Mouse (Mus musculus): ENCODE data around the gene Pank4.

Pank4 gene

DNA sequence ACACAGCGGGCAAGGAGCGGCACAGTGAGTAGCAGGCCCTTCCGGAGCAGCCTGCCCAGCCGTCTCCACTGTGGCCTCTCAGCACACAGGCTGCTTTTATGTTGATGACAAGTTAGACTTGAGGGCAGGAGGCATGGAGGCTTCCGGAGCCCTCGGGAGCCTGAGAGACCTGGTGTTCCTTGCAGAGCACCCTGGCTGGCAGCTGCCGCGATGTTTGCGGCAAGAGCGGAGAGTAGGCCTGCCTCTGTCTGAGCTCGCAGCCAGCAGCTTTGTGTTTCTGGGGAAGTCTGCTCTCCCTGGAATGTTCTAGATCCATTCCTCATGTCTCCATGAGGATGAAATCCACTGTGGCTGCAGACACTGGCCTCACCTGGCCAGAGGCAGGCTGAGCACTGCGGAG lies 8.6 kb downstream of the Pank4 start:
- DNase-seq: no peak

DNA sequence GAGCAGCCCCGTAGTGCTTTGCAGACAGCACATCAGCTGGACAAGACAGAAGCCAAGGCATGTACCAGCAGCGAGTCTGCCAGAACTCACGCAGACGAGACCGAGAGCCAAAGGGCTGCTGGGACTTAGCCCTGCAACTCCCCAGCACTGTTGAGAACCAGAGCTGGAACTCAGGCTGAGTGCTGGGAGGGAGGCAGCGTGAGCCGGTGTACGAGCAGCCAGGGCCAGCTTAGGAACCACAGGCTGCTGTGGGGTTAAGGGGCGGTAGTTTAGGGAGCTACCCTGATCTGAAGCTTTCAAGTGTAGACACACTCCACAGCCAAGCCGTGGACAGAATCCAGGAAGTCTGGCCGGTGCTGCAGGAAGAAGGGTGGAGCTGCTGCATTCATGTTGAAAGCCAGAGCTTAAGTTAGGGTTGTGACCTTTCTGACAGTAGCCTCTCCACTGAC lies 10.3 kb downstream of the Pank4 start:
- DNase-seq: no peak

DNA sequence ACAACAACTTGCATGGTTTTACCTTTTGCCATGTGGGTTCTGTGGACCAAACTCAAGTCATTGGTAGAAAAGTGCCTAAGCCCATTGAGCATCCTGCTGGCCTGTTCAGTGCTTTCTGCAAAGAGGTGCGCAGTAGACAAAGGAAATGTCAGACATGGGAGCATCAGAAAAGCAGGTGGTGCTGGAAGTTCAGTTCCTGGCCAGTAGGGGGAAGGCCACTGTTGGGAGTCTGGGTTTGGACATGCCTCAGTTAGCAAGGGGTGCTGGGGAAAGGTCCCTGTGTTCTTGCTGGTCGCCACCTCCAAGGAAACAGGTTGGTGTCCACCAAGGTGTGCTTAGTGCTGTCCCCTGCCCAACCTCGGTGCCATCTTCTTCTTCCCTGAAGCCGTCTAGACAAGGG lies 16.2 kb downstream of the Pank4 start:
- no peak for DNase-seq

DNA sequence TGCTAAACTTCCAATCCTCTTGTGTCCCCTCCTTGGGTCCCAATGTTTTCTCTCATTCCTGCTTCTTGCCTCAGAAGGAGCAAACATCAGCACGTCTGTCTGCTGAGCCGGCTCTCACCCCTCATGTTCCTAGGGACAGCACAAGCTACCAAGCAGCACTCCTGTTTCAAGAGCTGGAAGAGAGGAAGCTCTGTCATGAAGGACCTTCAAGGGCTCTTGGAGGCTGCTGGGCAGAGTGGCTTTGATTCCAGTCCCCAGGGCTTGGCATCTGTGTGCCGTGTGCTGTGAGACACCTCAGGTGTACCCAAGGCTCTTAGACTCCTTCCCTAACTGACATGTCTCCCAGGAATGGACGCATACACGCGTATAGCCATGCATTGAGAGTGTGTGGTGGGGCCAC lies 17.2 kb downstream of the Pank4 start:
- DNase-seq: no peak

DNA sequence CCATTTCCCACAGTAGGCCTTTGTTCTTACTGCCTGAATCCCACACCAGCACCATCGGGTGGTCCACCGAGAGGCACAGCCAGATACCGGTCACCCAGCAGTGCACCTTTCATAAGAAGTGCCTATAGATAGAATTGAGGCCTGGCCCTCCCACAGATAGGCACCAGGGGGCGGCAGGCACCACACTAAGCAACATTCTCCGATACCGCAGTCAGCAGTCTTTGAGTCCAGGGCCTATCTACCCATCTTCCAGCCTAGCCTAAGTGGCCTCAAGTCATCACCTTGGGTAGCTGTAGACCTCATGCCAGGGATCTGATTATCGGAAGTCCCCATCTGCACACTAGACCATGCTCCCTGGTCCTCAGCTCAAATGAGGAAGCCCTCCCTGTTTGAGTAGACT lies 17.6 kb downstream of the Pank4 start:
- DNase-seq: peak; percentile 74

DNA sequence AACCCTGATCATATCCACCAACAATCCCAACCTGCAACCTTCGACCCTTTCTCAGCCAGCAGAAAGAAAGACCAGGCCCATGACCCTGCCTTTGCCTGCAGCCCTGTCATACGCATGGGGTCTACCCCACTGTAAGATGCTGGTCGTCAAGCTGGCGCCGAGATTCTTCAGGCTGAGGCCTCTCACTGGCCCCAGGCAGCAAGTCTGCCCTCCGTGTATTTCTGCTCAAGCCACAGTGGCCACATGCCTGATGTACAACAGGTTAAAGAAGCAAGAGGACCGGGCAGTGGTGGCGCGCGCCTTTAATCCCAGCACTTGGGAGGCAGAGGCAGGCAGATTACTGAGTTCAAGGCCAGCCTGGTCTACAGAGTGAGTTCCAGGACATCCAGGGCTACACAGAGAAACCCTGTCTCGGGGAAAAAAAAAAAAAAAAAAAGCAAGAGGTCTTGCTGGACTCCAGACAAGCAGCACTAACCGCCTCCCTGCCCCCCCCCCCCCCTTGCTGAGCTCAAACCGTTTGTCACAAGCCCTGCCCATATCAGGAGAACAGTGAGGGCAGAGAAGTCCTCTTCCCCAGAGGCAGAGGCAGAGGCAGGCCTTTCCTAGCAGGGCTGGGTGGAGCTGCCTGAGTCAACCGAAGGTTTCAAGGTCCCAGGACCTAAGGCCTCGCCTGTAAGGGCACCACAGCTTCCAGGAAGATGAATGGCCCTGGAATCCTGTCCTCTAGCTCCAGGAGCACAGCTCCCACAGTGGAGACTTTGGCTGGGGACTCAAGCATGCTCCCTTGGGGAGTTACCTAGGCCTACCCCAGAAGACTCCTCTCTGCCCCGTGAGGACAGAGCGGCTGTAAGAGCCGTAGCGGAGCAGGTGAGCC lies 18.6 kb downstream of the Pank4 start:
- DNase-seq: no peak

DNA sequence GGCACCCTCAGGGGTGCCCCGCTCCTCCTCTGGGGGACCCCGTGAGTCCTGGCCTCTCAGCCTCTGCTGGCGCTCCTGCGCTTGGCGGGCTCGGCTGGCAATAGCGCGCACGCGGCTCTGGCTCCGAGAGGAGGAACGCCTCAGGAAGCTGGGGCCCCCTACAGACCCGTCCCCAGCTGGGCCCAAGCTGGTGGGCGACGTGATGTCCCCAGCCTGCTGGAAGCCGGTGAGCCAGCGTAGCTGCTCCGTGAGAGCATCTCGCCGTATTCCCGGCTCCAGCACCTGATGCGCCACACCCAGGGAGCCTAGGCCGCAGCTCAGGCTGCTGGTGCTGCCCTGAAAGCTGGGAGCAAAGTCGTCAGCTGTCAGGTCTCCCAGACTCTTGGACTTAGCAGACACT lies 19.8 kb downstream of the Pank4 start:
- DNase-seq: peak; percentile 40

DNA sequence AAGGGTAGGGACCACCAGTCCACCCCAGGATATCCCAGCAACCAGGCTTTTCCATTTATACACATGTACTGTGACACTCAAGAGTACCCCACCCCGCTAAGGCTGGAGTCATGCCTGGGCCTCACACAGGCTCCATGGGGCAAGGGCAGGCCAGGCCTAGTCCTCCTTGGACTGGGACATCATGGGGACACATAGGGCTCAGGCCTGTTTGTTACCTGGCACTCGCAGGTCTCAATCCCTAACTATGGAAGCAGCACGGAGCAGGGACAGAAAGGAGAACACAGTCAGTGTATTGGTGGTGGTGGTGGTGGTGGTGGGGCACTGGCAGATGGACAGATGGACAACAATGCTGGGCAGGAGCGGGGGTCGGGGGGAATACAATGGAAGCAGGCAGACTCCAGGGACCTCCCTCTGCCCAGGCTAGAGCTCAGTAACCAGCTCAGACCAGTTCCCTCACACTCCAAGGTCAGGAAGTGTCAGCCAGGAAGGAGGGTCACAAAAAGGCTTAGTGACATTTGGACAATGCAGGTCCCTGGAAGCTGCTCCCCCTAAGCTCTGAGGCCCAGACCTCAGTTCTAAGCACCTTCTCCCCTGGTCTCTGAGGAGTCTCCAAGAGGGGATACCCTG lies 21.3 kb downstream of the Pank4 start:
- DNase-seq: no peak

DNA sequence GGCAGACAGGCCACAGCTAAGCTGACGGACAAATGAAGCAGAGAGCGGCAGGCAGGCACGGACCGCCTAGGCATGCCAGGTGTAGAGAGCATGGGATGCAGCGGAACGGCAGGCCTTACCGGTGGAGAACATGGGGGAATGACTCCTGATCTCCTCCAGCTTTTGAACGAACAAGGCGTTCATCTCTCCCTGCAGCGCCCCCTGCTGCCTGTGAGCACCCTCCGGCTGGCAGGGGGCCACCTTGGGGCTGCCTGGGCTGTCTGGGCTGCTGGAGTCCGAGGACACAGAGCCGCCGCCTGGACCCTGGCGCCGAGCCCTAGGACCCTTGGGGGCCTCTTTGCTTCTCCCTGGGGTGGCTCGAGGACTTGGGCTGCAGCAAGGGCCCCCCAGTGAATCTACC lies 22.2 kb downstream of the Pank4 start:
- peak; percentile 88 for DNase-seq

DNA sequence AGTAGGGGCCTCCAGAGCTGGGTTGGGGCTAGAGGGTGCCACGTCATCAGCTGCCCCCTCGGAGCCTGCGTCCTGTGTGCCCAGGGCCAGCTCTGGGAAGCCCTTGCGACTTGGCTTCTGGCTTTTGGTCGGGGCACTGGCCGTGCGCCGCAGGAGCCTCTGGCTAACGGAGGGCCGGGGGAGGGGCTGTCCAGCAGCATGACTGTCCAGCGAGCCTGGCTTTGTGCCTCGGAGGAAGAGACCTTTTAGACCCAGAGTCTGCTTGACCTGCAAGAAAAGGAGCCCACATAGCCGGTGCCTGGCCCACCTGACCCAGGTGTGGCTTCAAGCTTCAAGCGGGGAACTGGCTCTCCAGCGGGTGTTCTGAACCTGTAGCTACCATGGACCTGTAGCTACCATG lies 22.8 kb downstream of the Pank4 start:
- DNase-seq: no peak

DNA sequence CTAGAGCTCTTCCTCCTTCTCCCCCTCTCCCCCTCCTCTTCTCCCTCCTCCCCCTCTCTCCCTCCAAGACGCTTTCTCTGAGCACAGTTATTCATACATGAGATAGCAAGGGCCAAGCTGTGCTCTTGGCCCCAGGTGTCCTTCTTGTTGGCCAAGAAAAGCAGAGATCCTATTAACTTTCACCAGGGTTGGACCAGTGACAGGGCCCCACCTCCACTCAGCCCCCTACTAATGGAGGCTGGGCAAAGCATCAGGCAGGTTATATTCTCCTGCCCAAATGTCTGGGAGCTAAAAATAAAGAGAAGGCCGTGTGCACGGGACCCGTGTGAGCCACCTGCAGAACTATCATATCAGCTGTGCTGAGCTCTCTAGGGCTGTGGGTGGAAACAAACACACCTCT lies 31.0 kb downstream of the Pank4 start:
- no peak for DNase-seq

DNA sequence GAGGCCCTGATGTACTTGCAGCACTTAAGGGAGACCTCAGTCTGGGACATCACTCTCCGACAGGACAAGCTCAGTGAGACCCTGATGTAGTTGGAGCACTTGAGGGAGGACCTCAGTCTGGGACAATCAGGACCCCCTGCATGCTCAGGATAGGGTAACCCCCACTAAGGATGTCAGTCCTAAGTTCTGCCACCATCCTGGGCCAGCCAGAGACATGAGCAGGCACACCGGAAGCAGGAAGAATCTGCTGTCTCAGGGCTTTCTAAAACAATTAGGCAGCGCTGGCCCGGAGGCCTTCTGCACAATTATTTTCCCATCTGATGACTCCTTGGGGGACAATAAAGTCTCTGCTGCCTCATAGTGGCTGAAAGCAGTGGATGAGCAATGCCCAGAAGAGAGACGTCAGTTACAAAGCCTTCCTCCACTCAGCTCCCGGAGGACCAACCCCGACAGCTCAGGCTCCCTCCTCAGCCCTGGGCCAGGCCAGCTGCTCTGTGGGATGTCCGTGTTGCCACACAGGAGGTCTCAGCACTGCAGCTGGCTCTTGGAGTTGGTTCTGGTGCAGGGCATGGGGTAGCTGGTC lies 32.7 kb downstream of the Pank4 start:
- peak; percentile 57 for DNase-seq

DNA sequence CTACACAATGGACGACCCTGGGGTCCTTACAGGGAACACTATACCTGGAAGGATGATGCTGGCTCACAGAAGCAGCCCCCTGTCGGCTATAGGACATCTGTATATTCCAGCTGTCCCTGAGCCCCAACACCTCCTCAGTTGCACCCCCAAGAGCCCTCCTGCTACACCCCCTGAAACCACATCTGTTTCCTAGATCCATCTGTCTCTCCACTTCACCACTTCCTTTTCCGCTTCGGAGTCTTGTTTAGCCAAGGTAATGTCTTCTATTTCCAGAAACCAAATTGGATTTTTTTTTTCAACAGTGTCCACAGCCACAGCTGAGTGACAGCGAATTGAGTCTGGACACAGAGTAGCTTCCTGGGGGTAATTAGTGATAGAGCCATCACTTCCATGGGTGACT lies 35.5 kb downstream of the Pank4 start:
- no peak for DNase-seq

DNA sequence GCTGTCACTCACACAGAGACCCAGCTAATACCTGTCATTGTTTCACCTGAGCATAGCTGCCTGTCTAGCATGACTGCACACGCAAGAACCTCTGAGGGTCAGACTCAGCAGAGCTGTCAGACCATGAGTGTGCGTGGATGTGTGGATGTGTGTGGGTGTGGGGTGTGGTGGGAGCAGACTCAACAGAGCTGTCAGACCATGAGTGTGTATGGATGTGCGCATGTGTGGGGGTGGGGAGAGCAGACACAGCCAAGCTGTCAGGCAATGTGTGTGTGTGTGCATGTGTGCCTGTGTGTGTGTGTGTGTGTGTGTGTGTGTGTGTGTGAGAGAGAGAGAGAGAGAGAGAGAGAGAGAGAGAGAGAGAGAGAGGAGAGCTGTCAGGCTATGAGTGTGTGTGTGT lies 41.4 kb downstream of the Pank4 start:
- no peak for DNase-seq

DNA sequence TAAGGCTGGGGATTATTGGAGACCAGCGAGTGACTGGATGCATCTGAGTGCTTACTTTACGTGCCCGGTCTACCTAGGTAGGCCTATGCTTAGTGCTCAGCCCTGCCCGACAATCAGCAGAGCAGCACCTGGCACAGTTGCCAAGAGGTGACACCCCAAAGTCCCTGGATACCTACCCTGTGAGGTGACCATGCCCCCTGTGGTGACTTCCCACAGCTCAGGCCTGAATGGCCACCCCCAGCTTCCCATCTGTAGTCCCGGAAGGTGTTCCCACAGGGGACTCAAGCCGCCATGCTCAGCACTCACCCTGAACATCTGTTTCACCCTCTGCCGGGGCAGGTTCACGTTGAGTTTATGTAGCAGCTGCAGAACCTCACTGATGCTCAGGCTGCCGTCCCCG lies 42.4 kb downstream of the Pank4 start:
- no peak for DNase-seq

DNA sequence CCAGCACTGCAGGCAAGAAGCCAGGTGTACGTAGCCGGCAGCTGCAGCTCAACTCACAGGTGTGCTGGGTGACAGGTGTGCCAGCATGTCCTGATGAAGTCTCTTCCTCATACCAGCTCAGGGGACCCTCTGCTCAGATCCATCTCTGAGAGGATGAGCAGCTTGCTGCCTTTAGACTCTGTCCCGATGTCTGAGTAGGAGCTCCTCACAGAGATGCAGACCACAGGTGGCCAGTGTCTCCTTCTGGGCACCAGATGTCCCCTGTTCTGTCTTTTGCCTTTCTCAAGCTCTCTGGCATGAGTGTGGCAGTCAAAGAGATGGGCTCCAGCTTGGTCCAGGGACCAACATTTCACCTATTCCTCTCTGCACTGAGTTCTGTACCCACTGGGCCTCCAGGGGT lies 43.7 kb downstream of the Pank4 start:
- no peak for DNase-seq

DNA sequence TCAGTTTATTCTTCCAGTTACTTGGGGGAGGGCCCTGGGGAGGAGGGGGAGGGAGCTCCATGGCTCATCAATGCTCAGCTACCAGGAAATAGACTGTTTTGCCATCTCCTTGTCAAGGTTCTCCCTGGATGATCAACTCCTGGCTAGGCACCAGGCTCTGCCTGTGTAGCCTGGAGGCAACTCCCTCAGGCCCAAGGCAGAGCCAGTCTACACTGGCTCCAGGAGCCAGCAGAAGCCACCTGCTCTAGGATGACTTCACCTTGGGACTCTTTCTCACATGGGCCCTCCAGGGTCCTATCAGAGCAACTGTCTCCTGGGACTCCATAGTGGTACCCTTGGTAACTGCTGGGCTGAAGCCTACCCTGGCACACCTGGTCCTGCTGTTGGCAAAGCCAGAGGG lies 44.2 kb downstream of the Pank4 start:
- no peak for DNase-seq

DNA sequence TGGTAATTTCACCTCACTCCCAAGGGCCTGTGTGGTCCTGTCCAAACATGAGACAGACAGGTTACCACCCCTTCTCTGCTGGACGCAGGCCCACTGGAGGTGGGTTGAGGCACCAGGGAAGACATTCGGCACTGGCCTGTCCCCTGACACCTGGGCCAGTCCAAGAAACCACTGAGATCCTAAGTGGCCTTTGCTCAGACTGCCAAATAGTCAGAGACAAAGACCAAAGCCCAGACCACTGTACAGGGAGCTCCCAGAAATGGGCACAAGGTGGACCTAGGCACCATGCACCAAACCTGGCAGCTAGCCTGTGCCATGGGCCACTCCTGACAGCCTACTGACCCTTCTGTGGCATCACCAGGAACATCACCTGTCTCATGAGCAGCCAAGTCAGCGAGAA lies 45.3 kb downstream of the Pank4 start:
- no peak for DNase-seq

DNA sequence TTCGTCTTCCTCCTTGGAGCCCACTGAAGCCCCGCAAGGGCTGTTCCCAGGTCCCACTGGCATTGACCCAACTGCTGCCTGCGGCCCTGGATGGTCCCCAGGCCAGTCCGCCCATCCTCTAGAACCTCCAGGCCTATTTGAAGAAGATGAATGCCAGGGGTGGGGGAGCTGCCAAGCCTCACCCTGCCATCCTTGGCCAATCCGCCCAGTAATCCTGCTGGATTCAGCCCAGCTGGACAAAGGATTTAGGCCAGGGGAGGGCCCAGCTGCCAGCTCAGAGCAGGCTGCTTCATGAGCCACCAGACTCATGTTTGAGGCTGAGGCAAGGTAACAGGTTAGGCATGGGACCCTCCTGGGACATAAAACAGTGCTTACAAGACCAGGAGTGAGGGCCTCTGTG lies 46.9 kb downstream of the Pank4 start:
- no peak for DNase-seq

DNA sequence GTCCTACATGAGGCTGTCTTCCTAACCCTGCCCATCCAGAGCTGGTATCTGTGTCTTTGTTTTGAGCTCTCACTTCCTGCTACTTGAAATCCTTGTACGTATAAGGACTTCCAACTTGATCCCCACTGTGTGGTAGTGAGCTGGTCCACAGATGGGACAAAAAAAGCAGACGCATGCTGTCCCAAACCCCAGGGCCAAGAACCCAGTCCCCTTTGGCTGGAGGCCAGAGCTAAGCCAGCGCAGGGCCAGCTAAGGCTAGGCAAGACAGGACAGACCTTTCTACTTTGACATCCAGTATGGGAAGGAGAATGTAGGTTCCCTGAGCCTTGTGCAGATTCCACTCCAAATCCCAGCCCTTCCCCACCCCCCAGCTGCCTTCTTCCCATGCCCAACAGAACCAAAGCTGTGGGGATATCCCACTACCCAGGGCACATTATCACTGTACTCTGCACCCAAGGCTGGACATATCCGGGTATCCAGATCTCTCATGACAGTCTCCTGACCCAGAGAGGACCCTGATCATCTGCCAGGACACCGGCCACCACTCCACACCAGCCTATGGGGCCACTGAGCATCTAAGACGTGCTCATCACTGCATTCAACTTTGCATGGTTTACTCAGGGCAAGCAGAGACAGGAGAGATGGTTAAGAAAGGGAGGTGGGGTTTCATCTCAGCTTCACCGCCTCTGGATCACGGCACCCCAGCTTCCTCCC lies 47.5 kb downstream of the Pank4 start:
- DNase-seq: no peak

DNA sequence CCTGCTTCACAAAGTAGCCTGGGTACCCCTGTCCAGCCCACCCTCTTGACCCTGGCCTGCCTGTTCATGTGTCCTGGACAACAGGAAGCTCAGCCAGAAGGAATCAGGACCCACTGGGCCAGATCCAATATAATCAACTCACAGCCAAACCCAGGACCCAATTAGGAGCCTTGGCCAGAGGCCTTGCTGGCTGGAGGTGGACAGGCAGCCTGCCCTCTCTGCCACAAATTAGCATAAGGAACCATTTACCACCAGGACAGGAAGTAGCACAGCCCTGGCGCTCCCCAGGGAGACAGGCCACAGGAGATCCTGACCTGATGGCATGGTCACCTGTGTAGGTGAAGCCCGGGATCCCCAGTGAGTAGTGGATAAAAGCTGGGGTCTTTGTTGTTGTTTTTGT lies 48.2 kb downstream of the Pank4 start:
- DNase-seq: no peak

DNA sequence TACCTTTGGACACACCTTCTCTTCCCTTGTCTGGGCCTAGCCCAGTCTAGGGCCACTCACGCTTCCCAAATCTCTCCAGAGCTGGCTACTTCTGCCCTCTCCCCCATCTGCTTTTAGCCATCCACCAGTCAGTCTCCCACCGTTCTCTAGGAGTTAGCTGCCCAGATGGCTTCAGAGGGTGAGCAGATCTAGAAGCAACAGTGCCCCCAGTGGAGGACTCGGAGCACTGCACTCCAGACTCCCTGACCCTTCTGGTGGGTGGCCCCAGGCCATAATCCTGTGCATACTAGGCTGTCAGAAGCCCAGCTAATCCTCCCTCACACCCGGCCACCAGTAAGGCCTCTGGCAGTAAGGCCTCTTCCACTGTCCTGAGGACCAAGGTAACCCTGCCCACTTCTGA lies 48.9 kb downstream of the Pank4 start:
- peak; percentile 86 for DNase-seq

DNA sequence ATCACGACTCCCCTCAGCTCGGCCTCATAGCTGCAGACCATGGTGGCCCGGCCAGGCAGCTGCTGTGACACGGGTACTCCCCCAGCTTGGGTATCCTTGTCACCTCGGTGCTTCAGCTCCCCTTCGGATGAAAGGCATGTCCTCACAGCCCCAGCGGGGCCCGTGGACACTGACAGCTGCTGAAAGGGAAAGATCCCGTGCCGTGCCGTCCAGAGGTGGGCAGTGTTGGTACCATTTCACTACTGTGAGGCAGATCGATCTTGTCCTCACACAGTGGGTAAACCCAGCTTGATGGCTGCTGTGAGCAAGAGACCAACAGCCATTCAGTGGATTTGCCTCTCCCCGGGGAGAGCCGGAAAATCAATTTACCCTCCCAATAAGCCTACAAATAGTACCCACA lies 50.3 kb downstream of the Pank4 start:
- DNase-seq: no peak

DNA sequence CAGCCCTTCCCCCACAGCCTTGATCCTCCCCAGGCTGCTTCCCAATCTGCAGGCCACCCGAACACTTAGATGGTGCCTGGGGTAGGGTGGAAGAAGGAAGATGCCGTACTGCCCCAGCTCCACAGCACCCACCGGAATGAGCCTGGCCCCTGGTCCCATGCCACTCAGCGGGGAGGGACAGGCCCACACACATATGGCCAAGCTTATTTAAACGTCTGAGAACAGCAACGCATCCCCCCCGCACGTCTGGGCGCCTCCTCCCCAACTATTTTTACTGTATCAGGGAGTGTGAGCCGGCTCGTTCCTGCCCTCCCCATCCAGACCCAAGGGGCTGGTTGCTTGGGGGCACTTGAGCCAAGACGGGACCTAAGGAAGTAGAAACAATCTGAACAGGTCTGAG lies 50.9 kb downstream of the Pank4 start:
- DNase-seq: no peak

Measured in embryo, embryonic 11 days (tissue).